Mouse (Mus musculus): ENCODE results near the gene Kpna1. TPM values are rescaled to one million over a fixed set of nuclear protein-coding genes. Genes with fewer than 3 reads are reported as not detected.

Kpna1 gene
- polyA plus RNA-seq (2012; rRNA removed), result 1.2 and 1.5 TPM in 2 replicates

GRCm38 (mm10) chr16:35978450-35978849 lies at the start of gene Kpna1:
TSS of gene Kpna1 (plus strand) at chr16:35978750.

GRCm38 (mm10) chr16:35938211-35939151 lies 40.1 kb upstream of the Kpna1 start, which contains the start of the genes Parp9 and Dtx3l:
TSS of gene Parp9 (plus strand) at chr16:35938470.
TSS of gene Dtx3l (minus strand) at chr16:35939151.

GRCm38 (mm10) chr16:36040640-36041624 lies 62.4 kb downstream of the Kpna1 start, which contains the start of gene Wdr5b:
TSS of gene Wdr5b (plus strand) at chr16:36041190.

GRCm38 (mm10) chr16:36071450-36072379 lies 93.2 kb downstream of the Kpna1 start, which contains the start of the genes Fam162a and Ccdc58:
TSS of gene Fam162a (minus strand) at chr16:36071594.
TSS of gene Ccdc58 (plus strand) at chr16:36071685.

Other genes starting within 250 kb of the Kpna1 start
- gene Dirc2, start 209.4 kb upstream of the Kpna1 start, polyA plus RNA-seq (2012; rRNA removed), result 5.8 and 7.4 TPM in 2 replicates
- gene Hspbap1, start 208.4 kb upstream of the Kpna1 start, polyA plus RNA-seq (2012; rRNA removed), result 0.86 and 1.5 TPM in 2 replicates
- 0.60 and 0.78 TPM in 2 replicates for gene Parp14, start 107.2 kb upstream of the Kpna1 start, polyA plus RNA-seq (2012; rRNA removed)
- gene Parp9, start 40.3 kb upstream of the Kpna1 start, polyA plus RNA-seq (2012; rRNA removed), result 0.77 and 1.0 TPM in 2 replicates
- gene Dtx3l, start 39.6 kb upstream of the Kpna1 start, polyA plus RNA-seq (2012; rRNA removed), result 1.2 and 1.7 TPM in 2 replicates
- 0.13 and 0.45 TPM in 2 replicates for gene Wdr5b, start 62.4 kb downstream of the Kpna1 start, polyA plus RNA-seq (2012; rRNA removed)
- 9.8 and 14.6 TPM in 2 replicates for gene Fam162a, start 92.8 kb downstream of the Kpna1 start, polyA plus RNA-seq (2012; rRNA removed)
- 0.70 and 1.1 TPM in 2 replicates for gene Ccdc58, start 92.9 kb downstream of the Kpna1 start, polyA plus RNA-seq (2012; rRNA removed)
- 0.22 and 0.31 TPM in 2 replicates for gene Csta1, start 152.5 kb downstream of the Kpna1 start, polyA plus RNA-seq (2012; rRNA removed)
- gene Stfa2l1, start 178.1 kb downstream of the Kpna1 start, polyA plus RNA-seq (2012; rRNA removed), result not detected in 2 replicates
- gene Gm5483, start 205.5 kb downstream of the Kpna1 start, polyA plus RNA-seq (2012; rRNA removed), result not detected in 2 replicates
- not detected in 2 replicates for gene Gm5416, start 231.7 kb downstream of the Kpna1 start, polyA plus RNA-seq (2012; rRNA removed)
- gene 2010005H15Rik, start 242.7 kb downstream of the Kpna1 start, polyA plus RNA-seq (2012; rRNA removed), result not detected in 2 replicates

All from stomach, adult 2 months (tissue).